Mouse (Mus musculus): ENCODE data around the gene Ddx19b.

GRCm38 (mm10) chr8:111075926-111076325 lies 44.4 kb upstream of the Ddx19b start:
- TF ChIP-seq CTCF (IDR thresholded peaks at IDR 0.05; ENCODE audit: insufficient read depth, low read length) (no peak), POLR2A (IDR thresholded peaks at IDR 0.05; ENCODE audit: borderline replicate concordance, extremely low read depth, low read depth, low read length) (no peak)
